Mouse (Mus musculus) cerebellum, adult 2 months (tissue): Measurements from ENCODE around the gene Zdhhc24. TPM values are rescaled to one million over a fixed set of nuclear protein-coding genes. Genes with fewer than 3 reads are reported as not detected.

Source experiments
- DNase-seq, 2 experiments: peaks; one replicate each; pipeline ENCODE4 v3.0.0; 2021
- H3K27ac ChIP-seq: fragments of 200-500 bp; 2 replicates; pipeline ENCODE4 v1.5.1; 2012; ENCODE audit warnings: low read length, control low read depth, inconsistent platforms; ENCODE audit not compliant: insufficient read depth
- H3K27me3 ChIP-seq: fragments of 200-500 bp; 2 replicates; pipeline ENCODE4 v1.6.1; 2012; ENCODE audit warnings: inconsistent platforms, mild to moderate bottlenecking, low read length, moderate library complexity; ENCODE audit not compliant: control insufficient read depth, insufficient read depth
- H3K4me1 ChIP-seq: fragments of 200-500 bp; 2 replicates; pipeline ENCODE4 v1.6.1; 2011; ENCODE audit warnings: low read length; ENCODE audit not compliant: control insufficient read depth, insufficient read depth
- H3K4me3 ChIP-seq: fragments of 200-500 bp; replicated peaks from 2 replicates; pipeline ENCODE3; 2011; ENCODE audit warnings: mild to moderate bottlenecking, low read depth, low read length, control low read depth; ENCODE audit not compliant: insufficient read depth
- CTCF ChIP-seq: fragments of 200-500 bp; IDR thresholded peaks from 2 replicates; pipeline ENCODE4 v1.5.1; 2011; ENCODE audit warnings: low read depth, mild to moderate bottlenecking, control low read depth, low read length, moderate library complexity, borderline replicate concordance; ENCODE audit not compliant: insufficient read depth
- POLR2A ChIP-seq: fragments of 200-500 bp; IDR thresholded peaks from 2 replicates; pipeline ENCODE4 v1.6.1; 2011; ENCODE audit warnings: low read length, control low read depth, borderline replicate concordance; ENCODE audit not compliant: insufficient read depth
- WGBS: fragments of 180-500 bp; shearing (Covaris S2); methylation state at CpG from one replicate; pipeline ENCODE4 v1.1.7; 2018; 5-methylcytosine and 5-hydroxymethylcytosine counted together
- polyA plus RNA-seq: library from polyadenylated mRNA; depleted of rRNA; stranded (reverse); fragments of >200 nt; gene quantifications from 2 replicates; pipeline ENCODE4 v1.2.3, GENCODE M21; 2012

Gene Zdhhc24
- polyA plus RNA-seq, 1 experiment = 37.0 TPM

DNA sequence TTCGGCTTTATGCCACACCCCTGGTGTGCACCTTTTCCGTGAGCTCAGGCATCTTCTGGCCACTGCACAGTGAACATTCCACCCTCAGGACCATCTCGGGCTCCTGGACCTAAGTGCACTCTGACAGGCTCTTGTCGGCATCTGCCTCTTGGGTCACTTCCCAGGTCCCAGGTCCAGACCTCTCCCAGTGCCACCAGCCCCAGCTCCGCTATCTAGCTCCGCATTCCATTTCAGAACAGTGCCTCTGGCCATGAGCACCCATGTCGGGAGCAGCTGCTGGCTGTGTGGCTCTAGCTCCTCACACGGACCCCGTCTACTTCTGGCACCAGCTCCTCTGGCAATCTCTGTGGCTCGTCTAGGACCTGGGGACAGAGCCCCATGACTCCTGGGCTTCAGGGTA, 11.3 kb downstream of the Zdhhc24 start:
- Histone ChIP-seq H3K4me1 (no peaks in the 10 kb centered on the region), H3K27ac (no peak overlapping the region), H3K27me3 (no peaks in the 10 kb centered on the region), H3K4me3 (no peak overlapping the region)
- TF ChIP-seq POLR2A = no peak
- TF ChIP-seq CTCF = no peak
- DNase-seq = no peak
- WGBS = 75% methylated on average over 10 of the region's 10 CpGs

DNA sequence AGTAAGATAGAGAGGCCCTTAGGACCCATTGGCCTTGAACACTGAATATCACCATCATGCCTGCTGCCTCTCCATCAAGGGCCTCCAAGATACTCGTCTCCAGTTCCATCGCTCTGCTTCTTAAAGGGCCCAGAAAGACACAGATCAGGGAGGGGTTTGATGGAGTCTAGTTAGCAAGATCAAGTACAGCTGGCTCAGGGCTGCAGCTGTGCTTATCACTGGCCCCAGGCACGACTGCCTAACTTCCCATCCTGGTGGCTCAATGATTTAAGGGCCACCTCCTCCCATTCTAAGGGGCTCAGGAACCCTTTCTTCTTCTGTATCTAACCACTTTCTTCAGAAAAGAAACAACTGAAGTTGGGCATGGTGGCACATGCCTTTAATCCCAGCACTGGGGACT, 13.3 kb downstream of the Zdhhc24 start:
- Histone ChIP-seq H3K27me3 (no peaks in the 10 kb centered on the region), H3K4me3 (no peak overlapping the region), H3K4me1 (no peaks in the 10 kb centered on the region), H3K27ac (no peak overlapping the region)
- DNase-seq = no peak
- no peak for TF ChIP-seq CTCF
- TF ChIP-seq POLR2A = no peak
- 79% methylated on average over 3 of the region's 3 CpGs for WGBS

DNA sequence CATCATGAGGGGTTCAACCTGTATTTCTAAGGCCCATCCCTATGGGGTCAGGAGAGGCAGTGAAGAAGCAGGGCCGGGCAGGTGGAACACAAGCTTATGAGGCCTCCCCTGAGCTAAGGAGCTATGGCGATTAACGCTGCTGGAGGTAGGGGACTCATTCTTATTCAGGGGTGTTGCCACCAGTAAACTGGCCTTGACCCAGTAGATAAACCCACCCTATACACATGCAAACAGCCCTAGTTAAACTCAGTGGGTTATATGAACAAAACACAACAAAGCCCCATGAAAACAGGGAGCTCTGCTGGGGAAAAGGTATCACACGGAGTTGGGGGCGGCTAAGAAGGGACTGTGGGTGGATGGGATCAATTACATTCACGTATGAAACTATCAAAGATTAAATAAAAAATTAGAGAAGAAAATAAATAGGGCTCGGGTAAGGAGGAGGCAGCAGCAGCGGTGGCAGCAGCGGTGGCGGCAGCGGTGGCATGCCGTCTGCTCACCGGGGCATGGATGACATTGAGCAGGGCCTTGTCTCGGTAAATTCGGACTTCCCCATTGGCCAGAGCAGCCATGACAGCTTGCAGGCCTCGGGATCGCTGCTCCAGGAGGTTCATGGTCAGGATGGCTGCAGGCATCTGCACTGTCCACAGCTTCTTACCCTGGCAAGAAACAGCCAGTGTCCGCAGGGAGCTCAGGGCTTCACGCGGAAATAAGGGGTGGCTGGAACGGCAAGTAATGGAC, 18.5 kb downstream of the Zdhhc24 start:
- 59% methylated on average over 21 of the region's 21 CpGs for WGBS
- H3K4me3 ChIP-seq = no peak overlapping the region
- H3K27me3 ChIP-seq = no peaks in the 10 kb centered on the region
- no peaks in the 10 kb centered on the region for H3K4me1 ChIP-seq
- no peak for TF ChIP-seq CTCF
- TF ChIP-seq POLR2A = no peak
- DNase-seq = no peak
- H3K27ac ChIP-seq = no peak overlapping the region

DNA sequence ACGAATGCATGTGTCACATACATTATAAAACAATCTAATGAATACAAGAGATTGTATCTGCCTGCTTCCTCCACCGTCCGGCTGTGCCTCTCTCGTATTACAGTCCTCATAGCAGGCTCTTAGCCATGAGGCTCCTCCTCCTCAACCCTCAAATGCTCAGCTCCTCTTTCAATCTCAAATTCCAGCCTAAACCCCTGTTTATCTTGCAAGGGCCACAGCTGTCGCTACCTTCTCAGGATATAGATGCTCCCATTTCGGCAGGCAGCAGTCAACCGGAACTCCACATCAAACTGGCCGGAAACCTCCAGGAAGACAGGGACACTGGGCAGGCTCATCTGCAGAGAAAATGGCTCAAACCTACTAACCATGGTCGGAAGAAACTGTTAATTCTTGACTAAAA, 20.5 kb downstream of the Zdhhc24 start:
- Histone ChIP-seq H3K27me3 (no peaks in the 10 kb centered on the region), H3K4me3 (no peak overlapping the region), H3K27ac (no peak overlapping the region), H3K4me1 (no peaks in the 10 kb centered on the region)
- no peak for DNase-seq
- 88% methylated on average over 9 of the region's 9 CpGs for whole genome bisulfite sequencing
- TF ChIP-seq POLR2A (no peak), CTCF (no peak)

DNA sequence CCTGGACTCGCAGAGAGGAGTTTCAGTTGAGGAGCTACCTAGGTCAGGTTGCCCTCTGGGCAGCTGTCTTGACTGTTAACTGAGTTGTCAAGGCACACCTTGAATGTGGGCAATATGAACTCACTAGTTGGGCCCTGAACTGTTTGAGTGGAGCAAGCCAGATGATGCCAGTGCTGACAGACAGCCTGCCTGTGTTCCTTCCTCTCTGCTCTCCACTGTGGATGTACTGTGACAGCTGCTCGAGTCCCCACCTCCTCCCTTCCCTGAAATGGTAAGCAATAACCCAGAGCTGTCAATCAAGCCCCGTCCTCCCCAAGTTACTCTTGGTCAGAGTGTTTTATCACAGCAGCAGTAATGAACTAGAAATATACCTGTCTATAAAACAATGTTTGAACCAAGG, 21.4 kb downstream of the Zdhhc24 start:
- WGBS = 75% methylated on average over 3 of the region's 3 CpGs
- TF ChIP-seq POLR2A (no peak), CTCF (no peak)
- H3K4me1 ChIP-seq = no peaks in the 10 kb centered on the region
- DNase-seq = no peak
- no peak overlapping the region for H3K27ac ChIP-seq
- no peaks in the 10 kb centered on the region for H3K27me3 ChIP-seq
- H3K4me3 ChIP-seq = no peak overlapping the region

DNA sequence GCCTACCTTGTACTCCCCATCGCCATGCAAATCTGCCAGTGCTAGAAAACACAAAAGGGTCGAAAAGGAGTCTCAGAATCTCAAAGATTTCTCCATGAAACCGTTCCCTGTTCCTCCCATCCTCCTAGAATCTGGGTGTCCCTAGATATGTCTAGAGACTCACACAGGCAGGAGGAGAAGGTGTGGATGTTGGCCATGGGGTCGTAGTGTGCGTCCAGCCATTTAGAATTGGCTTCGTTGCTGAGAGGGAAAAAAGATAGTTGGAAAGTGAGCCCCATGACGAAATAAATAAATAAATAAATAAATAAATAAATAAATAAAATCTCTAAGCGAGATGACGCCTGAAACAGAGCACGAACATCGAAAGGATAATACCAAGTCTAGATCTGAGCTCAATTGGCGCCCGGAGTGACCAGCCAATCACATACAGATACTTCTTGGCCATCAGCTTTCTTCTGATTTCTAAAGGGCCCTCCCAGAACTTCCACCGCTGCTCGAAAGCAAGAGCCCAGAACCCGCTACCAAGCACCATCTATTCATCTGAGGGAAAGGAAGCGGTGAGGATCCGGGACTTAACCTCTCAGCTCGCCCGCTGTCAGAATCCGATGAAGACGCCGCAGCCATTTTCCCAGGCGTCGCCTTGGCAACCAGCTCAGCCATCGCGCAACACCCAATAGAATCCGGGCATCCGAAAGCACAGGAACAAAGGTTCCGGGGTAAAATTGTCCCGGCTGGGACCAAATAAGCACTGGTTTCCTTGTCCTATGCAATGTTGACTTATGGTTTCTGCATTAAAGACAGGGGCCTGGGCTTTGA, 27.7 kb downstream of the Zdhhc24 start, which contains the start of gene Bbs1:
Bbs1 (minus strand) TSS at position 650 of the 816 bp plus-strand sequence.
- Histone ChIP-seq H3K4me3 (peak within 1 kb of the TSS; percentile 100), H3K4me1 (peaks cover 2% of the 10 kb centered on the region; the same call in 1 of the 2 replicates), H3K27ac (peak within 1 kb of the TSS; percentile 48; the same call in 1 of the 2 replicates), H3K27me3 (no peaks in the 10 kb centered on the region)
- peak; percentile 65; the same call in 1 of the 2 replicates for TF ChIP-seq POLR2A
- no peak for TF ChIP-seq CTCF
- peak; percentile 78 to 85 for DNase-seq
- 4% methylated on average over 31 of the region's 31 CpGs for WGBS

DNA sequence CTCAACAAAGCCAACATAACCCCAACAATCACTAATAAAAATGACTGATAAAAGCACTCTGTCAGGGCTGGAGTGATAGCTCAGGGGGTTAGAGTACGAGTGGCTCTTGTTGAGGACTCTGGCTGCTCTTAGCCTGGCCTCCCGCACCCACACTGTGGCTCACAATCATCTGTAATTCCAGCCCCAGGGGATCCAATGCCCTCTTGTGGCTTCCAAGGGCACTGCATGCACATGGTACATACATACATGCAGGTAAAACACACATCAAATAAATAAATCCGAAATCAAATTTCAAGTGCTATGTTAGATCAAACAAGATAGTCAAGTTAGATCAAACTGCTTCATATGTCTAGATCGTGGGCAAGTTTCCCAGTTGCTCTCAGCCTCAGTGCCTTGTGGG, 29.6 kb downstream of the Zdhhc24 start:
- 69% methylated on average over 4 of the region's 4 CpGs for WGBS
- no peaks in the 10 kb centered on the region for H3K27me3 ChIP-seq
- no peak for DNase-seq
- TF ChIP-seq POLR2A = no peak
- peak; percentile 47; the same call in 1 of the 2 replicates for TF ChIP-seq CTCF
- no peak overlapping the region for H3K27ac ChIP-seq
- no peak overlapping the region for H3K4me3 ChIP-seq
- H3K4me1 ChIP-seq = peaks cover 2% of the 10 kb centered on the region; the same call in 1 of the 2 replicates
